Mouse (Mus musculus): ENCODE measurements around the gene Rnf208. TPM values are rescaled to one million over a fixed set of nuclear protein-coding genes. Genes with fewer than 3 reads are reported as not detected.
A peak's percentile ranks its signal among the peaks of the same experiment; 100 is the strongest.
"Not testable (repeated sequence)": the region's sequence is repeated elsewhere in the genome, so short reads cannot be mapped to it uniquely, and the experiment has no call there.

Gene Rnf208
- total RNA-seq, 2 experiments from 2014 or later, result 0.50 to 0.74 TPM

DNA sequence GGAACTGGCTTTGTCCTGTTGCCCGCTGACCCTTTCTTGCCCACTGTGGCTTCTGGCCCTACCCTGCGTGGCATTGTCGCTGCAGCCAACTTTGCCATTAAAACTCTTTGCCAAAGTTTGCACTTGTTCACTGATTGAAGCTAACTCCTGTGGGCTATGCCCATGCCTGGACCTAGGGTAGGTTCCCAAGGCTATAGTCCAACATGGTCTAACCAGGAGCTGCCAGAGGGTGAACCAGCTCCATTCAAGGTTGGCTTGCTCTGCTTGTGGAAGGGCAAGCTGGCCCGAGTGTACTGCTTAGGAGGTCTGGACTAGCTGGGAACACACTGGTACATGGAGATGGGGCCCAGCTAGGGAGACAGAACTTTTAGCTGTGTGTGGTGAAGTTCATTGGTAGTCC is 2.1 kb downstream of the Rnf208 start:
- DNase-seq (ENCODE audit: low spot score), result no peak

DNA sequence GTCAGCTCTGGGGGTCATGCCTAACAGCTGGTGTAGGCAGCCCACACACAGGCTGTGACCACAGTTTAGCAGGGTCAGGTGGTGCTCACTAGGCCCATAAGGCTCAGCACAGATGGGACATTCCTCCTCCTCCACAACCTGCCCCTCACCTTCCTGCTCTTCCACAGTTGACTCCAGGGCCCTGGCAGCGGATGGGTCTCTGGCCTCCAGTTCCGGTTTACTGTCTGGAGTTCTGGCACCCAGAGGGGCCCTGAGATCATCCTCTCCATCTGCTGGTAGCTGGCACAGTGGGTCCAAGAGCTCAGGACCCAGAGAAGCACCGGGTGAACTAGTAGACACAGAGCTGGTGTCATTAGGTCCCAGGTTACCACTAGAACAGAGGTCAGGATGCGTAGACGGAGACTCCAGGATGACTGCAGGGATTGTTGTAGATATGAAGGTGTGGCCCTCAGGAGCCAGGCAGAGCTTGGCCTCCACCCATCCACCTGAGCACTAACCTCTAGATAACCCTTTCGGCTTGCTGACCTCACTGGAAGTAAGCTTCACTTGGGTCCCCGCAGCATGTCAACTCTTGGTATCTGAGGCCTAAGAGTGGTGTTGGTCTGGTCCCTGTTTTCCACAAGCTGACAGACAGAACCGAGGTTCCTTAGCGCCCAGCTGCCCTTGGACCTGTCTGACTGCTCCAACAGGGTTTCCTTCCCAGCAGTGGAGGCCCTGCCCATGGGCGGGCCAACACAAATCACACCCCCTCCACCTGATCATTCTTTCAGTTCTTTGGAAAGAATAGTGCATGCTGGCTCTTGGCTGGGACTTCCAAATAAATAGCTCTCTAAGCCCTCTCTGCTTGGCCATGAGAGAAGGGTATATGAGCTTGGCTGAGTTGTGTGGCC is 4.4 kb downstream of the Rnf208 start, which contains the start of gene AL732309.1:
AL732309.1 (minus strand) TSS at position 681 of the 890 bp plus-strand sequence.
- DNase-seq (ENCODE audit: low spot score), result no peak

DNA sequence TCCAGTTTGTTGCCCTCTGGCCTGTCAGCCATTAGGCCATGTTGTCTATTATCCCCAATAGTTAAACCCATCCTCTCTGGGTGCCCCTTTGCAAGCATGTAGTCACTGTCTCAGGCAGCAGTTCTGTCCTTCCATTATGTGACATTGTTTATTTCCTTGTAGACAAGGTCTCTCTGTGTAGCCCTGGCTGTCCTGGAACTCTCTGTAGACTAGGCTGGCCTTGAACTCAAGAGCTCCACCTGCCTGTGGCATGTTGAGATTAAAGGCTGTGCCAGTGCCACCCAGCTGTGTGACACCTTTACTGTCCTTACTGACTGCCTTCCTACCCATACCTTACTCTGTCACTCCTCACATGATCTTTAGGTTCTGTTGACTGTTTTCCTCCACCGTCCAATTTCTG is 10.3 kb downstream of the Rnf208 start:
- no peak for DNase-seq (ENCODE audit: low spot score)

DNA sequence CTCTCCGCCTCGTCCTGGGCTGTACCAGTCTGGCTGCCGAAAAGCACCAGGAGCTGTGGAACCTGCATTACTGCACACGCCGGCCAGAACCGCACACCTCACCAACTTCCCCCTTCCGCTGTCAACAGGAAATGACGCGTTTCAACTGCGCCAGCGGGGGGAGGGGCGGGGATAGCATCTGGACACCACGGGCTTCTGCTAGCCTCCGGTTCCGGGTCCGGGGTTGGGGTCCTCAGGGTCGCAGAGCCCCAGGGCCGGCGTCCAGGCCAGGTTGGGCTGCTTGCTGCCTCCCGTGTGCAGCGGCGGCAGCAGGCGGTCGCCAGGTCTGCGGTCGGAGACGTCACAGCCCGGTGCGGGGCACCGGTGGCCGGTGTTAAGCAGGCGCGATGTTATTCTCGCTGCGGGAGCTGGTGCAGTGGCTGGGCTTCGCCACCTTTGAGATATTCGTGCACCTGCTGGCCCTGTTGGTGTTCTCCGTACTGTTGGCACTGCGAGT is 13.3 kb downstream of the Rnf208 start, which contains the start of gene Tmem203:
Tmem203 (plus strand) TSS at position 156 of the 496 bp plus-strand sequence.
- DNase-seq (ENCODE audit: low spot score), result peak; percentile 85

DNA sequence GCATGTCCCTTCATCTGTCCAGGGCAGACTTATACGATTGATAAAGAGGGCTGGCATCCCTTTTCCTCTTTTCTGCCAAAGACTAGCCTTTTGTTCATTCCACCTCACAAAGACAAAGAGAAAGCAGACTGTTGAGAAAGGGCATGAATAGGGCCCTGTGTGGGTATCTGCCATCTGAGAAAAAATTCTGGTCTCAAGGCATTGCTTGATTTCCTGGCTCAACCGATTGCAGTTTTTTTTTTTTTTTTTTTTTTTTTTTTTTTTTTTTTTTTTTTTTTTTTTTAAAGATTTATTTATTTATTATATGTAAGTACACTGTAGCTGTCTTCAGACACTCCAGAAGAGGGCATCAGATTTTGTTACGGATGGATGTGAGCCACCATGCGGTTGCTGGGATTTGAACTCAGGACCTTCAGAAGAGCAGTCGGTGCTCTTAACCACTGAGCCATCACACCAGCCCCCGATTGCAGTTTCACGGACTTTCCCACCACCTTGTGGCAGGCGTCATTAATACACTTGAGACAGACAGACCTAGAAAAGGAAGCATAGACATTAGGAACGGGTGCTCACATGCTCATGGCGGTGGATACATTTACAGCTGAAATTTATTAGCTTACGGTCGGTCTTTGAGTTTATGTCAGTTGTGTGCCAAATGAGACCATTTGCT is 14.5 kb downstream of the Rnf208 start:
- not testable (repeated sequence) for DNase-seq (ENCODE audit: low spot score)

DNA sequence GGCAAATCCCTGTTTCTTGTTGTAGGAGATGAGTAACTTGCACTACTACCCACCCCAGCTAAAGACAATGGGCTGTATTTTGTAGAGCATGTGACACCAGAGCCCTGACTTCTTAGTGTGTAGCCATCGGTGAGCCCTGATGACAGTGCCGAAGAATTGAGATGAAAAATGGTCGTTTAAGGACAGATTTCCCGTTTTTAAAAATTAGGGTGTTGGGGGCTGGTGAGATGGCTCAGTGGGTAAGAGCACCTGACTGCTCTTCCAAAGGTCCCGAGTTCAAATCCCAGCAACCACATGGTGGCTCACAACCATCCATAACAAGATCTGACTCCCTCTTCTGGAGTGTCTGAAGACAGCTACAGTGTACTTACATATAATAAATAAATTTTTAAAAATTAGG is 15.2 kb downstream of the Rnf208 start:
- not testable (repeated sequence) for DNase-seq (ENCODE audit: low spot score)

DNA sequence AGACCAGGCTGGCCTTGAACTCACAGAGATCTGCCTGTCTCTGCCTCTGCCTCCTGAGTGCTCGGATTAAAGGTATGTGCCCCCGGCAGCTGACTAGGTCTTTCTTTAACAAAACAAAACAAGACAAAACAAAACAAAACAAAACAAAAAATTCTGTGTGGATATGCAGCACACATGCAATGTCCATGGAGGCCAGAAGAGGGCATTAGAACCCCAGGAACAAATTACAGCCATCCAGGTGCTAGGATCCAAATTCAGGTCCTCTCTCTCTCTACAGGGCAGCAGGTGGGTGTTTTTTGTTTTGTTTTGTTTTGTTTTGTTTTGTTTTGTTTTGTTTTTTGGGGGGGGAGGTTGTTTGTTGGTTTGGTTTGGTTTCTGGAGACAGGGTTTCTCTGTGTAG is 16.8 kb downstream of the Rnf208 start:
- no peak for DNase-seq (ENCODE audit: low spot score)

DNA sequence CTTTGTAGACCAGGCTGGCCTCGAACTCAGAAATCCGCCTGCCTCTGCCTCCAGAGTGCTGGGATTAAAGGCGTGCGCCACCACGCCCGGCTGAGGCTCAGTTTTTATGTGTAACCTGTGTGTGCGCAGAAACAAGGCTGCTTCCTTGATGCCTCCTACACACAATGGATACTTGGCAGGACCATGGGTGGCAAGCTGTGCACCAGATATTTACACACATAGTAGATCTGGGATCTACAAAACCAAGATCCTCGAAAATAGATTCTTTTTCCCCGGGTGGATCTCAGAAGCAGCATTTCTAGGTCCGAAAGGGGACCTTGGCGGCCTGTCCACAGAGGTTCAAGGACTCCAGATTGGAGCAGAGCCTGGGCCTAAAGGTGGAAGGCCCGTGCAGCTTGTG is 19.8 kb downstream of the Rnf208 start:
- DNase-seq (ENCODE audit: low spot score), result no peak

DNA sequence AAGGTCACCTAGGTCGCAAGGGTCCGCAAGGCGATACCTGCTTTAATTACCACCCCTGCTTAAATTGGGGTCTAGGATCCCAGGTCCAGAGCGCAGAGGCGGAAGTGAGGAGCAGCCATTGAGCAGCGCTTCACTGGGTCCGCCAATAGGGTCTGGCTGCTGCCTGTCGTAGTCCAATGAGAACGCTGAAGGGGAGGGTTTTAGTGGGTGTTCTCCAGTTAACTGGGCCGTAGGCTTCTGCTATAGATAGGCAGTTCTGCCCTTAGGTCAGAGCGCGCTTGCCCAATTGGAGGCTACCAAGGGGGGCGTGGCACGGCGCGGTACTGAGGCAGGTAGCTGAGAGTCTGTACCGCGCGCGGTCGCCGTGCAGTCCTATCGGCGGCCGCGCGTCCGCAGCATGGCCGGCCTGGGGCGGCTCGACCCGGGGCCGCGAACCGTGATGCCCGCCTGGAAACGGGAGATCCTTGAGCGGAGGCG is 20.3 kb downstream of the Rnf208 start, which contains the start of gene Tprn:
Tprn (plus strand) TSS at position 328 of the 477 bp plus-strand sequence.
- peak; percentile 97 for DNase-seq (ENCODE audit: low spot score)

DNA sequence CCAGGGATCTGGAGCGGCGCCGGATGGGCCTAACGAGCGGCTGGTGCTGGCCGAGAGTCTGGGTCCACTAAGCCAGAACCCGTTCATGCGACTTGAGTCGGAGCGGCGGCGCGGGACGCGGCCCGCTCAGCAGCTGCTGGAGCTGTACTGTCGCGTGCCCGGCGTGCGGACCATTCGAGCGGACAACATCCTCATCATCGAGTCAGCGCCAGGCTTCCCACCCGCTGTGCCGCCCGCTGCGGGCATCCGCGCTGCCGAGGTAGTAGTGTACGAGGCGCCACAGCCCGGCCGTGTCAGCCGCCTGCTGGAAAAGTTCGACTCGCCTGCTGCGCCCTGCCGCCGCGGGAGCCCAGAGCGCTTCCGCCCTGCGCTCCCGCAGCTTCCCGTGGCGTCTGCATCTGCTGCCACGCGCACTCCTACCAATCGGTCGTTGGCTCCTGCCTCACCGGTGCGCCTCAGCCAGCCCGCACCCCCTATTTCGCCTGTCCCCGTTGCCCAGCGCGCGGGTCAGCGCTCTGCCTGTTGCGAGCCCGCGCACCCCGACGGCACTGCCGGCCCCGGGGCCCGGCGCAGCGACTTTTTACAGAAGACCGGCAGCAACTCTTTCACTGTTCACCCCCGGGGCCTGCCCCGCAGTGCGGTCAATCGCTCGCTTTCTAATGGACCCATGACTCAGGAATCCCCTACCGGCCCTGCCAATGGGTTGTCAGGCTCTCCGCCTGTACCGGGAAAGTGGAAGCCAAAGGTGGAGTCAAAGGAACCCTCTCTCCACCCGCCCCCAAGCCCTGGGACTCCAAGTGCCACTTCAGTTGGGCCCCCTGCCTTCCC is 21.0 kb downstream of the Rnf208 start:
- no peak for DNase-seq (ENCODE audit: low spot score)

DNA sequence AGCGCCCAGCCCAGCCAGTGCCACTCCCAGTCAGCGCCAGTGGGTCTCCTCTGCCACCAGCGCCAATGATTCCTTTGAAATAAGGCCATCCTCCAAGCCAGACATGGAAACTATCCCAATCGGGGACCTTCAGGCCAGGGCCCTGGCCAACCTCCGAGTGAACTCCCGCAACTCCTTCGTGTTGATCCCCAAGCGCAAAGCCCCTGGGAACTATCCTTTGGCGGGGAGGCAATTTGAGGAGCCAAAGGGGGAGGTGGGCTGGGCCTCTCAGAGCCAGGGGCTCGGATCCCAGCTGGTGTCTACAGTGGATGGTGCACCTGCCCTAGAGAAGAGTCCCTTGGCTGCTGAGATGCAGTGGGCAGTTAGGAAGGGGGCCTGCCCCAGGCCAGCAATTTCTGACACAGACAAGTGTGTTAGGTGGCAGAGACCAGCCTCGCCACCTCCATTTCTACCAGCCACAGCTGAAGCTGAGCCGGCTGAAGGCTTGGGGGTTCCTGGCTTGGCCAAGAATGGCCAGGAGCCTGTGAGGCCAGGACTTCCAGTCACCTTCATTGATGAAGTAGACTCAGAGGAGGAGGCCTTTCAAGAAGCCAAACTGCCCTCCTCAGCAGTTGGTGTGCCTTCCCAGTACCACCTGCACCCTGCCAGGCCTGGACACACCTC is 21.7 kb downstream of the Rnf208 start:
- DNase-seq (ENCODE audit: low spot score), result no peak

DNA sequence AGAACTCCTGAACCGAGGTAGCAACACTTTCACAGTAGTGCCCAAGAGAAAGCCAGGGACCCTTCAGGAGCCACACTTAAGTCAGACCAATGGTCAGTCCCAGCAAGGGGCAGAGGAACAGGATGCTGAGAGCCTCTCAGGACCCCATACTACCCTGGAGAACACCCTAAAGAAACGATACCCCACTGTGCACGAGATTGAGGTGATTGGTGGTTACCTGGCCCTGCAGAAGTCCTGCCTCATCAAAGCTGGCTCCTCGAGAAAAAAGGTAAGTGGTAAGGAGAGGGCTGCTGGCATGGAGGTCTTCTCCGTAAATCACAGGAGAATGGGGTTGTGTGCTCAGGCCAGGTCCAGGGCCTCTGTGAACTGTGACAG is 22.2 kb downstream of the Rnf208 start:
- DNase-seq (ENCODE audit: low spot score), result no peak

DNA sequence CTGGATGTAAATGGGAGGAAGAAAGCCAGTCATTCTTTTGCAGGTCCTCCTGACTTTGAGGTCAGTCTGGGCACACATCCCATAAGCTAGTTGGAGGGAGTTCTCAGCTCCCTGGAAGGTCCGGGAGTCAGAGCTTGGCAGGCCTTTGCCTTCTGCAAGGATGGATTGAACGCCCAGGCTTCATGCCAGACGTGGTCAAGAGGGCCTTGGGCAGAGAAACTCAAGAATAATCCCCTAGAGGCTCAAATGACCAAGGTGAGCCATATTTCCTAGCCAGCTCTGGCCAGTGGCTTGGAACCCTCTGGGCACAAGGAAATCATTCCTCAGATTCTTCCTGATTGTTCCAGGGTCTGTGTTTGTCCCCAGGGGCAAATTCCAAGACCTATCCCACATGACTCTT is 22.8 kb downstream of the Rnf208 start:
- no peak for DNase-seq (ENCODE audit: low spot score)

DNA sequence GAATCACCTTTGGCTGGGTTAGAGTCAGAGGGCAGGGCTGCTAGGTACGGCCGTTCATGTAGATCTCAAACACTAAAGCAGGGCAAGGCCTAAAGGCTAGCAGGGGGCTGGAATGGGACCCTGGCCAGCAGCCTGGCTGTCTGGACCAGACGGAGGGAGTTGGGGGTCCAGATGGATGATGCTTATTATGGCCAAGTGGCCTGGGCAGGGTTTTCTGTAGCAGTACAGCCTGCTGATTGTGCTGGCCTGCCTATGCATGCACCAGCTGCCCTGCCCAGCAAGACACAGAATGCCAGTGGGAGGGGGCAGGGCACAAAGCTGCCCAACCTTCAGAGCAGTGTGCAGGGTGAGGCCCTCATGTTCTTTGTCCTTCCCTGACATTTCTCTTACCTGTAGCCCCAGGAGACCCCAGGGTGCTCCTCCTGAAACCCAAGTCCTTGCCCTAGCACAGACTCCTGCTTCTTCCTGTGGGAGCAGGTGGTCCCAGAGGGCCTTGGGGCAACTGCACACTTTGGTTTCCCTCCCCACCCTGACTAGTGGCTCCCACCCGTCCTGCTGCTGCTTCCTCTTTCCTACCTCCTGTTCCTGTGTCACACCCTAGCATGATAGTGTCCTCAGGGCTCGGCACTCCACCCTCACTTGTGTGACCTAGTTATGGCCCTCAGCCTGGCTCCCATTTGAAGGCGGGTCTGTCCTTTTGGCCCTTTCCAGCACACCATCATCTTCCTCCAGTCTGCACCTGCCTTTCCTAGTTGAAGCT is 24.0 kb downstream of the Rnf208 start:
- DNase-seq (ENCODE audit: low spot score), result no peak

DNA sequence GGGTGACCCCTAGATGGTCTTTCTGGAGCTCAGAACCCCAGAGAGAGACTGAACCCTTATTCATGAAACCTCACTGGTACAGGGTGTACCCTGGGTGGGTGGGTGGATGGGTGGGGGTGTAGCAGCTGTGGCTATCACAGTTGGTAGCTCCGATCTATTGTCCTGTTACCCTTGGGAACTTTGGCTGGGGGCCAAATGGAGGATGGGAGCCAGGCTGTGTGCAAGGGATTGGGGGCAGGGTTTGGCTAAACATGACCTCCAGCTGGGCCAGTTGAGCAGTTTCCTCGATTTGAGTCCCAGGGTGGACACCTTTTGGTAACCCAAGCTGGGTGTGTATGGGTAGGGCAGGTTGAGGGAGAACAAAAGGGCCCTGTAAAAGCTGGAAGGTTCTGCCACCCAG is 24.7 kb downstream of the Rnf208 start:
- no peak for DNase-seq (ENCODE audit: low spot score)

DNA sequence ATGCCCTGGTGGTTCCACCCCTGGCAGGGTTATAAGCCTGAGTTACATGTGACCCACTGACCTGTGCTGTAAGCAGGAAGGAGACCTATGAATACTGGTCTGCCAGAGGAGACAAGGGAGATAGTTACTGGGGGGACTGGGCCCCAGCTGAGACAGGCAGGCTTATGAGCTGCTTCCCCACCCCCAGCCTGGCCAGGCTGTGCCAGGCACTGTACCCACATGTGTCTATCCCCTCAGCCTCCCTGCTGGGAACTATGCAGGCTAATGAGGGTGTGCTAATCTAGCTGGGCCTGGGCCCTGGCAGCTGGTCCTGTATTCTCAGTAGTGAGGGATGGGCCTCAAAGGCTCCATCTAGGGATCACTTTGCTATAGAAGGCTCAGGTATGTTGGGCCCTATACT is 25.2 kb downstream of the Rnf208 start:
- no peak for DNase-seq (ENCODE audit: low spot score)

DNA sequence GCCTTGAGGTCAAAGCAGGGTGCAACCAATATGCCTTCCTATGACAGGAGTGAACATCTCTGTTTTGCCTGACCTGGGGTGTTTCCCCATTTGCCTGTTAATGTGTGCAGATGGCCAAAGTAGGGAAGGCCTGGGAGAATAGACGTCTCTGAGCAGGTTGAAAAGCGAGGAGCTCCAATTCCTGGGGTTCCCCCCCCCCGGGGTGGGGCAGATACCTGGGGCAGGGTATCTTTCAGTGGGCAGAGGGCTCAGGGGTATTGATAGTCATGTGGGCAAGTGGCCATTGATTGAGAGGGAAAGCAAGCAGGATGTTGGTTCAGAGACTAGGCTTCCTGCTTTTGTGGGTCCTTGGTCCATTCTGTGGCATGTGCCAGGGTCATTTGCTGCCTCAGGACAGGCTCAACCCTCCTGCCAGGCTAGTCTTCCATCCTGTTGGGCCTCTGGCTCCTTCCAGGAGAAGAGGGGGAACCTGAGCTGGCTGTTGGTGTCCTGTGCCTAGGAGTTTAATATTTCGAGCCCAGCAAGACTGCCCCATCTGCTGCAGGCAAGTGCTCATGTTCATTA is 25.8 kb downstream of the Rnf208 start:
- DNase-seq (ENCODE audit: low spot score), result no peak

DNA sequence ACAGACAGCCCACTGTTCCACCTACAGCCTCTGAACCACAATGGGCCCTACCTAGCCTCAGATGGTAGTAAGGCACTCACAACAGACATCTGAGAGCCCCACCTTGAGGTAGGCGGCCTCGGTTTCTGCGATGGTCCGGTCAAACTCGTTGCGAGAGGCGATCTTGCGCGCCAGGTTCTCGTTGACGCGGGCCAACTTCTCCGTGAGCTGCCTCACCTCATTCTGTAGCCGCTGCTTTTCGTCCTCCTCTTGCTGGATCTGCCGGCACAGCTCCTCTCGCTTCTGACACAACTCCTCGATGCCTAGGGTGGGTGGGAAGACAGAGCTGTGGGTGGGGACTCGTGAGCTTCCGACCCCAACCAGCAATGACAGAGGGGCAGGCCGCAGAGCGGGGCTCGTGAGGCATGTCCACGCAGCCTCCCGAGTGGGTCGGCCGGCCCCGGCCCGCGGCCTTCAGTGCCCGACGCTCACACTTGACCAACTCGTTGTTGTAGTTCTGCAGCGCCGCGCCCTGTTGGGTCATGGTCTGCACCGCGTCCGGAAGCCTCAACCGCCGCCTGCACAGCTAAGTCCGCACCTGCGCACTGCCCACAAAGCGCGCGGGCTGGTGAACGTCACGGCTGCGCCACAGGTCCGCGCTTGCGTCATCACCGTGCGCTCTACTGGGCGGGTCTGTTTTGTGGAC is 29.9 kb downstream of the Rnf208 start, which contains the start of the genes Ssna1 and Anapc2:
Ssna1 (minus strand) TSS at position 612 of the 685 bp plus-strand sequence.
Anapc2 (plus strand) TSS at position 652 of the 685 bp plus-strand sequence.
- peak; percentile 97 for DNase-seq (ENCODE audit: low spot score)

DNA sequence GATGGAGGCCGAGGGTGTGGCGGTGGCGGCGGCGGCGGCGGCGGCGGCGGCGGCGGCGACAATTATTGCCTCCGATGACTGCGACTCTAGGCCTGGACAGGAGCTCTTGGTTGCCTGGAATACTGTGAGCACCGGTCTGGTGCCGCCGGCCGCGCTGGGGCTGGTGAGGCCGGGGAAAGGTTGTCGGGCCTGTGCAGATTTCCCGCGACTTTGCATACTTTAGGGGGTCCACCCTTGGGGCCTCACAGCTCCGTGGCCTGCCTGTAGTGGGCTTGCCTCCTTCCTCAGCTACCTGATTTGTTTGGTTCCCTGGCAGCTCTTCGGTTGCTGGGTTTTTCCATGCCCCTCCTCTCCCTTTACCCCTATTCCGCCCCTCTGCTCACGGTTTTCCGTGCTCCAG is 30.5 kb downstream of the Rnf208 start:
- no peak for DNase-seq (ENCODE audit: low spot score)

Data from gastrocnemius, adult 18-20 months (tissue).